Mouse (Mus musculus) stomach, postnatal 0 days (tissue): ENCODE measurements around the gene Vgll4. TPM values are rescaled to one million over a fixed set of nuclear protein-coding genes. Genes with fewer than 3 reads are reported as not detected.

Source experiments
- ATAC-seq: fragments of 200-750 bp; cut with Nextera tagmentation; 2 replicates; pipeline ENCODE4 v1.8.0; 2017; ENCODE audit not compliant: low FRiP score, low TSS enrichment
- DNase-seq: peaks from one replicate; pipeline ENCODE4 v3.0.0-alpha.2; 2016; ENCODE audit warnings: low spot score
- H3K27ac ChIP-seq: fragments of 300-500 bp; sonication (generic); replicated peaks from 2 replicates; pipeline ENCODE4 v1.5.1; 2014; ENCODE audit warnings: mild to moderate bottlenecking, control low read depth
- H3K27me3 ChIP-seq: fragments of 300-500 bp; sonication (generic); 2 replicates; pipeline ENCODE4 v1.6.1; 2014; ENCODE audit warnings: low read length; ENCODE audit not compliant: control insufficient read depth, insufficient read depth
- H3K36me3 ChIP-seq: fragments of 300-500 bp; sonication (generic); 2 replicates; pipeline ENCODE4 v1.6.1; 2014; ENCODE audit warnings: low read length, mixed read lengths; ENCODE audit not compliant: control insufficient read depth, insufficient read depth
- H3K4me1 ChIP-seq: fragments of 300-500 bp; sonication (generic); replicated peaks from 2 replicates; pipeline ENCODE4 v1.6.1; 2014; ENCODE audit warnings: antibody characterized with exemption; ENCODE audit not compliant: control insufficient read depth, insufficient read depth
- H3K4me2 ChIP-seq: fragments of 300-500 bp; sonication (generic); replicated peaks from 2 replicates; pipeline ENCODE4 v1.6.1; 2014; ENCODE audit warnings: low read depth, mild to moderate bottlenecking, control low read depth, moderate library complexity
- H3K4me3 ChIP-seq: fragments of 300-500 bp; sonication (generic); 2 replicates; pipeline ENCODE4 v1.5.1; 2014; ENCODE audit warnings: low read depth, low read length, control low read depth
- H3K9ac ChIP-seq: fragments of 300-500 bp; sonication (generic); 2 replicates; pipeline ENCODE4 v1.6.1; 2014; ENCODE audit warnings: mild to moderate bottlenecking, low read length, control low read depth, mixed read lengths
- H3K9me3 ChIP-seq: fragments of 300-500 bp; sonication (generic); 2 replicates; pipeline ENCODE4 v1.6.1; 2016; ENCODE audit warnings: low read length; ENCODE audit not compliant: control insufficient read depth
- CTCF ChIP-seq: IDR thresholded peaks from 2 replicates; pipeline ENCODE4 v1.5.1; 2016; ENCODE audit warnings: antibody characterized with exemption, low read depth, mild to moderate bottlenecking, moderate library complexity
- EP300 ChIP-seq: optimal IDR thresholded peaks from 2 replicates; pipeline ENCODE3; 2016; ENCODE audit warnings: antibody characterized with exemption
- WGBS: fragments of 180-500 bp; shearing (Covaris S2); extraction: QIAGEN DNeasy Blood & Tissue Kit; methylation state at CpG from one replicate; pipeline ENCODE4 v1.1.7; 2014; 5-methylcytosine and 5-hydroxymethylcytosine counted together
- polyA plus RNA-seq: library from polyadenylated mRNA; unstranded; fragments of >200 nt; fragmentation: Nextera tagmentation; extraction: Ambion mirVana; gene quantifications from 2 replicates; pipeline ENCODE4 v1.2.1, GENCODE M21; 2015

Vgll4 gene
- polyA plus RNA-seq, 1 experiment from 2014 or later, result 38.5 TPM

DNA sequence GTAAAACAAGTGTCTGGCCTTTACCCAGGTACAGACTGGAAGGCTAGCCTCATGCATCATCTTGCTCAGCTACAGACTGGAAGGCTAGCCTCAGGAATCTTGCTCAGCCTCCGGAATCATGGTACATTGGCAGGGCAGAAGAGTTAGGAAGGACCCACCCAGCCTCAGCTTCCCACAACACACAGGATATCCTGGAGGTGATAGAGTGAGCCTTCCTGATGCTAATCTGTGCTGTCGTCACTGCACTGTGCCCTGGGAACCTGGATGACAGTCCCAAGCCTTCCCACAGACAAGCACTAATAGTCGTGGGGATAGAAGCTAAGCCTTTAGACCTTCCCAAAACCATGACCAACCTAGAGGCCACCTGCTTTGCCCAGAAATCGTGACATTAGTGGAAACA, 103.2 kb downstream of the Vgll4 start:
- no peak overlapping the region for H3K9ac ChIP-seq
- no peak overlapping the region for H3K4me3 ChIP-seq
- DNase-seq, result no peak
- no peaks in the 10 kb centered on the region for H3K27me3 ChIP-seq
- no peak overlapping the region for H3K4me2 ChIP-seq
- no peaks in the 10 kb centered on the region for H3K9me3 ChIP-seq
- WGBS, result 76% methylated on average over 4 of the region's 4 CpGs
- no peak for ATAC-seq
- 0 out of 2 replicates have a peak overlapping the region, but pooled peaks have one; percentile 18 for H3K27ac ChIP-seq
- TF ChIP-seq CTCF, result no peak
- TF ChIP-seq EP300, result no peak
- no peaks in the 10 kb centered on the region for H3K4me1 ChIP-seq
- H3K36me3 ChIP-seq, result peaks cover 9% of the 10 kb centered on the region; the same call in 1 of the 2 replicates

DNA sequence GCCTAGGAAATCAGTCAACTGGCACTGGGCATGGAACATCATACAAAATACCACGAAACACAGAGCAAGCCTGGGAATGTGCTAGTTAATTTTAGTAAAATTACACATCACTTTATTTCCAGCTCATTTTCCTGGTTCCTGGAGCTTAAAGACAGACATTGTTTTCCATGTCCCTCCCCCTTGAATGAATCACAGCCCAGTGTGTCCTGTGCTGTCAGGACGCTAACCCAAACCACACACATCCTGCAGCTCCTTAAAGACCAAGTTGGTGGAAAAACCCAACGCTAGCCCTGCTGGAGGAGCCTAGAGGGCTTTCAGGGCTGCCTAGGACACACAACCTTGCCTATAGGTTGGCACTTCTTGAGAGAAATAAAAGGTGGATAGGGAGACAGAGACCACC, 103.7 kb downstream of the Vgll4 start:
- TF ChIP-seq CTCF (no peak), EP300 (no peak)
- ATAC-seq (no peak), DNase-seq (no peak)
- H3K4me1 ChIP-seq, result no peaks in the 10 kb centered on the region
- H3K27me3 ChIP-seq, result no peaks in the 10 kb centered on the region
- H3K4me3 ChIP-seq, result no peak overlapping the region
- WGBS, result 62% methylated on average over 3 of the region's 3 CpGs
- H3K36me3 ChIP-seq, result peaks cover 10% of the 10 kb centered on the region
- H3K4me2 ChIP-seq, result no peak overlapping the region
- H3K9me3 ChIP-seq, result no peaks in the 10 kb centered on the region
- H3K9ac ChIP-seq, result no peak overlapping the region
- no peak overlapping the region for H3K27ac ChIP-seq

DNA sequence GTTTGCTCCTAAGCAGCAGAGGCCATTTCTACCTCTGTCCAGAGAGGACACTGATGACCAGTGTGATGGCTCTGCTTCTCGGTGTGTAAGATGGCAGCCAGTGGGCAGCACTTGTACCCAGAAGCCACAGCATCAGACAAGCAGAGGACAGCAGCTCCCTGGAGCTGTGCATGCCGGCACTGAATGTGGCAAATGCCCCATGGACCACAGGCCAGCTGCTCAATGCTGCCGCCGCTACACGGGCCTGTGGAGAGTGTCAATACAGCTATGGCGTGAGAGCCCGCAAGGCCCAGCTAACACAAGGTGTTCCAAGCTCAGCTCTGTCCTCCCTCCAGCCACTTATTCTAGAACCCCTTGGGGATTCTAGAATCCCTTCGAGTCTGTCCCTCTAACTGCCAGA, 105.4 kb downstream of the Vgll4 start:
- TF ChIP-seq CTCF (no peak), EP300 (no peak)
- WGBS, result 82% methylated on average over 8 of the region's 8 CpGs

DNA sequence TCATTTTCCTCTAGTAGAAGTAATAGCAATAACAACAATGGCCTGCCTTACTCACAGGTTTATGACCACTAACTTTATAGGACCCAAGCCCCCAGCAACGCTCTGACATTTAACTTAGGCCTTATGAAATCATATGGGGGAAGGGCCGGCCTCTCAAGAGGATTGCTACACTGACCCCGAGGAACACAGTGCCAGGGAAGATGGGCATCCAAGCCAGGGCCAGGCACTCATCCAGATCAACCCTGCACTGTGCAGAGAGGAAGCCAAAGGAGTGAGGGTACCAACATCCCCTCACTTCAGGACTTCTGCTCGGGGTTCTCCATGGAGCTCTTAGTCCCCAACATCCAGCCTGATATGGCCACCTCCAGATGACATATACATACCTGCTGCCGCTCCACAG, 106.3 kb downstream of the Vgll4 start:
- ATAC-seq (no peak), DNase-seq (no peak)
- H3K4me1 ChIP-seq, result no peaks in the 10 kb centered on the region
- peaks cover 18% of the 10 kb centered on the region for H3K36me3 ChIP-seq
- H3K9ac ChIP-seq, result no peak overlapping the region
- no peaks in the 10 kb centered on the region for H3K27me3 ChIP-seq
- 88% methylated on average over 5 of the region's 5 CpGs for WGBS
- H3K9me3 ChIP-seq, result no peaks in the 10 kb centered on the region
- H3K4me2 ChIP-seq, result no peak overlapping the region
- no peak overlapping the region for H3K27ac ChIP-seq
- H3K4me3 ChIP-seq, result no peak overlapping the region
- no peak for TF ChIP-seq EP300
- TF ChIP-seq CTCF, result no peak

More for the DNA sequence above, 105.4 kb downstream of the Vgll4 start:
- Histone ChIP-seq H3K36me3 (peaks cover 11% of the 10 kb centered on the region), H3K4me3 (no peak overlapping the region), H3K27me3 (no peaks in the 10 kb centered on the region), H3K9ac (no peak overlapping the region), H3K27ac (no peak overlapping the region), H3K4me2 (no peak overlapping the region), H3K4me1 (no peaks in the 10 kb centered on the region), H3K9me3 (no peaks in the 10 kb centered on the region)
- ATAC-seq (no peak), DNase-seq (no peak)

DNA sequence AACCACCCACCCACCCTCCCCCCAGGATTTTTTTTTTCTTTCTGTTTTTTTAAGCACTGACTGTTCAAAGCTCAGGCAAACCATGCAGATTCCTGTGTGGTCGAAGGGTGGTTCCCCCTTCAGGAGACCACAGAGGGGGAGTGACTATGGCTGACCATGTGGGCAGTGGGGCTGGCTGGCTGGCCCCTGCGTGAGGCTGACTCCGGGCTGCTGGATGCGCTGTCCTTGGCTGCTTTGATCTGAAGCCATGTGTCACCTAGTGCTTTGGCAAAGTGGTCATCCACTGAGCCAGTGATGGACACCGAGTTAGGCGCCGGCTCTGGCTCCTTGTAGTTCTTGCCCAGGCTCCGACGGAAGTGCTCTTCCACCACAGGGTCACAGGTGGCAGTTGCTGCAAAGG, 107.7 kb downstream of the Vgll4 start:
- ATAC-seq, result no peak
- Histone ChIP-seq H3K9ac (no peak overlapping the region), H3K9me3 (no peaks in the 10 kb centered on the region), H3K4me3 (no peak overlapping the region), H3K27ac (no peak overlapping the region), H3K4me1 (no peaks in the 10 kb centered on the region), H3K4me2 (no peak overlapping the region), H3K27me3 (no peaks in the 10 kb centered on the region), H3K36me3 (peaks cover 19% of the 10 kb centered on the region)
- DNase-seq, result no peak
- no peak for TF ChIP-seq EP300
- TF ChIP-seq CTCF, result no peak
- 74% methylated on average over 9 of the region's 9 CpGs for WGBS

DNA sequence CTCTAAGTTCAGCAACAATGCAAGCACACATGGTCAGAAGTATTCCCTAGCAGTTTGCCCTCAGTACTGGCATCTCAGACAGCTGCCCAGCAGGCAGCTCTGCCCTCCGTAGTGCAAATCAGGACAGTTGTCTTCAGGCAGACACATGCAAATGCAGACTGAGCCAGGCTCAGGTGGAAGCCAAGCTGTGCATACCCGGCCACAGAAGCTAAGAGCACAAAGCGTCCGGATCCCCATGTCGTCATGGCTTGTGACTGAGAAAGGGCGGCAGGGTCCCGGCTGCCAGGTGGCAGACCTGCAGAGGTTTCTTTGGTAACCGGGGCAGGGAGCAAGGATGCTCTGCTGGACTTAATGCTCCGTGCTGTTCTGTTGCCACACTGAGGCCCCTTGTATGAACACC, 108.2 kb downstream of the Vgll4 start:
- no peak overlapping the region for H3K4me3 ChIP-seq
- TF ChIP-seq CTCF, result no peak
- TF ChIP-seq EP300, result no peak
- H3K27me3 ChIP-seq, result no peaks in the 10 kb centered on the region
- H3K27ac ChIP-seq, result peak overlapping the region; percentile 45; the same call in 1 of the 2 replicates
- 75% methylated on average over 9 of the region's 9 CpGs for WGBS
- no peak for DNase-seq
- H3K36me3 ChIP-seq, result peaks cover 19% of the 10 kb centered on the region
- no peak overlapping the region for H3K9ac ChIP-seq
- no peak for ATAC-seq
- H3K4me1 ChIP-seq, result no peaks in the 10 kb centered on the region
- H3K9me3 ChIP-seq, result no peaks in the 10 kb centered on the region
- no peak overlapping the region for H3K4me2 ChIP-seq
